Mouse (Mus musculus) intestine, embryonic 16.5 days (tissue): ENCODE data around the gene Sept5. TPM values are rescaled to one million over a fixed set of nuclear protein-coding genes. Genes with fewer than 3 reads are reported as not detected.

Experiments
- polyA plus RNA-seq: library from polyadenylated mRNA; unstranded; fragments of >200 nt; fragmentation: Nextera tagmentation; extraction: Ambion mirVana; gene quantifications from 2 replicates; pipeline ENCODE4 v1.2.1, GENCODE M21; 2015

Sept5 gene
- polyA plus RNA-seq, 1 experiment from 2014 or later: 52.5 TPM

Other genes with a start within 250 kb of the Sept5 start
- gene Txnrd2, start 203.6 kb downstream of the Sept5 start, polyA plus RNA-seq: 28.4 and 29.8 TPM in 2 replicates
- gene Comt, start 203.1 kb downstream of the Sept5 start, polyA plus RNA-seq: 109 and 110 TPM in 2 replicates
- 13.3 and 14.4 TPM in 2 replicates for gene Gnb1l, start 131.2 kb downstream of the Sept5 start, polyA plus RNA-seq
- gene Rtl10, start 131.1 kb downstream of the Sept5 start, polyA plus RNA-seq: 2.0 and 2.4 TPM in 2 replicates
- gene Tbx1, start 39.3 kb downstream of the Sept5 start, polyA plus RNA-seq: 0.09 and 0.55 TPM in 2 replicates
- gene Gp1bb, start 7.6 kb downstream of the Sept5 start, polyA plus RNA-seq: 1.6 TPM in 2 replicates
- gene Gm49601, start 3.5 kb downstream of the Sept5 start, polyA plus RNA-seq: 4.1 and 4.5 TPM in 2 replicates
- 26.0 and 27.2 TPM in 2 replicates for gene Cldn5, start 146.9 kb upstream of the Sept5 start, polyA plus RNA-seq
- gene Ufd1, start 181.8 kb upstream of the Sept5 start, polyA plus RNA-seq: 58.3 and 61.0 TPM in 2 replicates
- gene Cdc45, start 182.0 kb upstream of the Sept5 start, polyA plus RNA-seq: 29.5 and 33.4 TPM in 2 replicates
- 52.0 and 58.4 TPM in 2 replicates for gene 2510002D24Rik, start 206.6 kb upstream of the Sept5 start, polyA plus RNA-seq
- gene Gm28539, start 206.6 kb upstream of the Sept5 start, polyA plus RNA-seq: not detected in 2 replicates
- 89.1 and 97.2 TPM in 2 replicates for gene Mrpl40, start 246.9 kb upstream of the Sept5 start, polyA plus RNA-seq
- 5.5 and 6.5 TPM in 2 replicates for gene Hira, start 247.1 kb upstream of the Sept5 start, polyA plus RNA-seq